Mouse (Mus musculus) megakaryocyte-erythroid progenitor cell, adult 5-6 weeks (primary cell): ENCODE data around the gene Srsf1. TPM values are rescaled to one million over a fixed set of nuclear protein-coding genes. Genes with fewer than 3 reads are reported as not detected.

Experiments used
- total RNA-seq, 2 experiments: library from RNA; stranded (forward) in 1 of 2; stranded (reverse) in 1 of 2; fragments of 200-1000, 215-1000 nt in 1 of 2; fragments of >200 nt in 1 of 2; fragmentation: Nextera tagmentation in 1 of 2; gene quantifications; 2 replicates each; pipeline ENCODE4 v1.2.3; 2014 to 2017

Srsf1 gene
- total RNA-seq, 2 experiments from 2014 or later, result 304 to 750 TPM

Other genes with a start within 250 kb of the Srsf1 start
- gene Lpo, start 219.1 kb upstream of the Srsf1 start, total RNA-seq (2014; fragmentation: Nextera tagmentation), result not detected in 2 replicates
- not detected in 2 replicates for gene Lpo, start 219.1 kb upstream of the Srsf1 start, total RNA-seq (2017)
- 4.3 and 6.8 TPM in 2 replicates for gene Mks1, start 194.2 kb upstream of the Srsf1 start, total RNA-seq (2014; fragmentation: Nextera tagmentation)
- gene Mks1, start 194.2 kb upstream of the Srsf1 start, total RNA-seq (2017), result 2.4 and 8.4 TPM in 2 replicates
- not detected in 2 replicates for gene Epx, start 171.8 kb upstream of the Srsf1 start, total RNA-seq (2014; fragmentation: Nextera tagmentation)
- 3.9 TPM in 1 of 2 replicates, not detected in the other for gene Epx, start 171.8 kb upstream of the Srsf1 start, total RNA-seq (2017)
- gene Olfr462, start 155.1 kb upstream of the Srsf1 start, total RNA-seq (2014; fragmentation: Nextera tagmentation), result not detected in 2 replicates
- not detected in 2 replicates for gene Olfr462, start 155.1 kb upstream of the Srsf1 start, total RNA-seq (2017)
- not detected in 2 replicates for gene Olfr463, start 150.0 kb upstream of the Srsf1 start, total RNA-seq (2014; fragmentation: Nextera tagmentation)
- not detected in 2 replicates for gene Olfr463, start 150.0 kb upstream of the Srsf1 start, total RNA-seq (2017)
- not detected in 2 replicates for gene Olfr464, start 126.4 kb upstream of the Srsf1 start, total RNA-seq (2014; fragmentation: Nextera tagmentation)
- gene Olfr464, start 126.4 kb upstream of the Srsf1 start, total RNA-seq (2017), result not detected in 2 replicates
- 18.4 and 30.2 TPM in 2 replicates for gene Dynll2, start 59.8 kb upstream of the Srsf1 start, total RNA-seq (2014; fragmentation: Nextera tagmentation)
- gene Dynll2, start 59.8 kb upstream of the Srsf1 start, total RNA-seq (2017), result 9.6 and 26.7 TPM in 2 replicates
- gene Vezf1, start 20.9 kb downstream of the Srsf1 start, total RNA-seq (2014; fragmentation: Nextera tagmentation), result 30.9 and 35.9 TPM in 2 replicates
- gene Vezf1, start 20.9 kb downstream of the Srsf1 start, total RNA-seq (2017), result 14.2 and 24.7 TPM in 2 replicates
- 1.7 and 2.3 TPM in 2 replicates for gene Cuedc1, start 50.7 kb downstream of the Srsf1 start, total RNA-seq (2014; fragmentation: Nextera tagmentation)
- gene Cuedc1, start 50.7 kb downstream of the Srsf1 start, total RNA-seq (2017), result 0.19 and 2.8 TPM in 2 replicates
- gene Mrps23, start 157.0 kb downstream of the Srsf1 start, total RNA-seq (2014; fragmentation: Nextera tagmentation), result 78.6 and 78.8 TPM in 2 replicates
- 58.9 and 154 TPM in 2 replicates for gene Mrps23, start 157.0 kb downstream of the Srsf1 start, total RNA-seq (2017)
- gene Ccdc182, start 246.7 kb downstream of the Srsf1 start, total RNA-seq (2014; fragmentation: Nextera tagmentation), result not detected in 2 replicates
- not detected in 2 replicates for gene Ccdc182, start 246.7 kb downstream of the Srsf1 start, total RNA-seq (2017)